Mouse (Mus musculus): ENCODE data around the gene Mogs. TPM values are rescaled to one million over a fixed set of nuclear protein-coding genes. Genes with fewer than 3 reads are reported as not detected.

The Mogs gene
- polyA plus RNA-seq, 1 experiment from 2014 or later: 24.7 TPM

- peak overlapping the region; percentile 92 for H3K4me3 ChIP-seq
- no peaks in the 10 kb centered on the region for H3K9me3 ChIP-seq
- peak; percentile 91 for ATAC-seq (replicated peaks)
- peak overlapping the region; percentile 95 for H3K27ac ChIP-seq
- peak overlapping the region; percentile 95 for H3K4me2 ChIP-seq
- H3K27me3 ChIP-seq (replicated peaks): peaks cover 47% of the 10 kb centered on the region
- H3K9ac ChIP-seq: peak overlapping the region; percentile 88
- H3K36me3 ChIP-seq (replicated peaks): 0 out of 2 replicates have a peak, but pooled peaks cover 9% of the 10 kb centered on the region
- WGBS: 0% methylated on average over 46 of the region's 46 CpGs
- H3K4me1 ChIP-seq: peaks cover 26% of the 10 kb centered on the region
These were observed 36.9 kb upstream of the Mogs start for GRCm38 (mm10) chr6:83078324-83078858.

GRCm38 (mm10) chr6:83080210-83080609 is 35.1 kb upstream of the Mogs start:
- 0 out of 2 replicates have a peak, but pooled peaks cover 9% of the 10 kb centered on the region for H3K36me3 ChIP-seq (replicated peaks)
- H3K4me1 ChIP-seq: peaks cover 29% of the 10 kb centered on the region
- H3K27ac ChIP-seq: no peak overlapping the region
- ATAC-seq (replicated peaks): no peak
- no peaks in the 10 kb centered on the region for H3K9me3 ChIP-seq
- H3K9ac ChIP-seq: no peak overlapping the region
- no peak overlapping the region for H3K4me3 ChIP-seq
- H3K27me3 ChIP-seq (replicated peaks): peaks cover 47% of the 10 kb centered on the region
- no peak overlapping the region for H3K4me2 ChIP-seq
- 92% methylated on average over 5 of the region's 5 CpGs for WGBS

- Histone ChIP-seq H3K9ac (no peak overlapping the region), H3K27ac (no peak overlapping the region), H3K27me3 (replicated peaks) (peaks cover 66% of the 10 kb centered on the region), H3K4me1 (peaks cover 30% of the 10 kb centered on the region), H3K4me2 (no peak overlapping the region), H3K4me3 (no peak overlapping the region), H3K9me3 (no peaks in the 10 kb centered on the region), H3K36me3 (replicated peaks) (0 out of 2 replicates have a peak, but pooled peaks cover 9% of the 10 kb centered on the region)
- no peak for ATAC-seq (replicated peaks)
- 12% methylated on average over 5 of the region's 5 CpGs for WGBS
These were observed 31.8 kb upstream of the Mogs start for GRCm38 (mm10) chr6:83083497-83083896.

GRCm38 (mm10) chr6:83084477-83084876 is 30.8 kb upstream of the Mogs start:
- Histone ChIP-seq H3K4me2 (no peak overlapping the region), H3K27me3 (replicated peaks) (peaks cover 74% of the 10 kb centered on the region), H3K36me3 (replicated peaks) (0 out of 2 replicates have a peak, but pooled peaks cover 9% of the 10 kb centered on the region), H3K4me3 (no peak overlapping the region), H3K9ac (no peak overlapping the region), H3K4me1 (peaks cover 23% of the 10 kb centered on the region), H3K9me3 (no peaks in the 10 kb centered on the region), H3K27ac (no peak overlapping the region)
- 4% methylated on average over 6 of the region's 6 CpGs for WGBS
- no peak for ATAC-seq (replicated peaks)

DNA sequence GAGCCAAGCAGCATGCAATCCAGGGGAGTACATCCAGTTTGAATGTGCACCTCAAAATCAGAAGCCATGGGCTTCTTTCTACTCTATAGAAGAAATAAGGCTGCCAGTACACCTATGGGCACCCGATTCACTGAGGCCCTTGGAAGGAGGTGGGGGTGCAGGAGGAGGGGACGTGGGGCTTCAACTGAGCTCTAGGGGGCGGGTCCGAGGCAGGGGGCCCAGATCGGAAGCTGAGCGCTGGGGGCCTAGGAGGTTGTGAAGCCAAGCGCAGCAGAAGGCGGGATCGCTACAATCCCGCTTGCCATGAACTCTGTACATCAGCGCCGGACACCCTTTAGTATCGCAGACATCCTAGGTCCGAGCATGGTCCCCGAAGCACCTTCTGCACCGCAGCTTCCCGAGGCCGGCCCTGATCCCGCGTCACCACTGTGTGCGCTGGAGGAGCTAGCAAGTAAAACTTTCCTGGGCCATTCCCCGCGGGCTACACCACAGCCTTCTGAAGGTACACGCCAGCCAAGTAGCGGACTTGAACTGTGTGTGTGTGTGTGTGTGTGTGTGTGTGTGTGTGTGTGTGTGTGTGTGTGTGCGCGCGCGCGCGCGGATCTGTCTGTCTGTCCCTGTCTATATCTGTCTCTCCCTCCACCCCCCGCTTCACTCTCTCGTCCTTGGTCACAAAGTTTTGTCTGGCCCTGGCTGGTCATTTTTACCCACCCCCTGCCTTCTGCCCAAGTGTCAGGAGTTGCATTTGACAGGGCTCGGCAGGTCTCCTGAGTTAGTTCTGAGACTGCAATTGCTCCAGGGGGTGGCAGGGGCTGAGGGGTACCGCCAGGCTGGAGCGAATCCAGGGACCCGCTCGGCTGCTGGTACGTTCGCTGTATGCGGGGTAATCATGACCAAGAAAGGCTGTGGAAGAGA is 28.9 kb upstream of the Mogs start, which contains the start of gene Lbx2:
Gene Lbx2 (plus strand): TSS at position 247 of the 915 bp plus-strand sequence.
- Histone ChIP-seq H3K36me3 (replicated peaks) (no peaks in the 10 kb centered on the region), H3K9ac (no peak within 1 kb of the TSS), H3K4me2 (peak within 1 kb of the TSS; percentile 13), H3K27me3 (replicated peaks) (peaks cover 90% of the 10 kb centered on the region), H3K4me3 (0 out of 2 replicates have a peak within 1 kb of the TSS, but pooled peaks have one; percentile 1), H3K9me3 (no peaks in the 10 kb centered on the region), H3K27ac (no peak within 1 kb of the TSS), H3K4me1 (peaks cover 14% of the 10 kb centered on the region; the same call in 1 of the 2 replicates)
- WGBS: 4% methylated on average over 42 of the region's 42 CpGs
- ATAC-seq (replicated peaks): no peak

GRCm38 (mm10) chr6:83087205-83087925 is 27.9 kb upstream of the Mogs start:
- no peak overlapping the region for H3K9ac ChIP-seq
- H3K36me3 ChIP-seq (replicated peaks): no peaks in the 10 kb centered on the region
- WGBS: 1% methylated on average over 47 of the region's 47 CpGs
- peaks cover 14% of the 10 kb centered on the region; the same call in 1 of the 2 replicates for H3K4me1 ChIP-seq
- 0 out of 2 replicates have a peak overlapping the region, but pooled peaks have one; percentile 1 for H3K4me3 ChIP-seq
- no peak overlapping the region for H3K27ac ChIP-seq
- H3K9me3 ChIP-seq: no peaks in the 10 kb centered on the region
- H3K4me2 ChIP-seq: peak overlapping the region; percentile 13; the same call in 1 of the 2 replicates
- no peak for ATAC-seq (replicated peaks)
- peaks cover 84% of the 10 kb centered on the region for H3K27me3 ChIP-seq (replicated peaks)

DNA sequence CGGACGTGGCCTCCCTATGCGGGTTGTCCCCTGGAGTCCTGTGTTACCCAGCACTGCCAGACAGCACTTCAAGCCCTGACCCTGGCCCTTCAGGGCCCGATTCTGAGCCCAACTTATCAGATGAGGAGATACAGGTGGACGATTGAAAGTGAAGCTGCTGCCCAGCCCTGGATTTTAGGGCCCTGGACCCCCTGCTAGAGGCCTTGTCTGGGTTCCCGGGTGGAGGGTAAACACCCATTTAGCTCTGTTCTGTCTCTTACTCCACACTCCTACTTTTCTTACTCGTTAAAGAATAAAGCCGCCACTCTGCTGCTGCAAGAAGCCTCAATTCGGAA is 27.4 kb upstream of the Mogs start:
- Histone ChIP-seq H3K4me2 (no peak overlapping the region; the same call in 1 of the 2 replicates), H3K36me3 (replicated peaks) (no peaks in the 10 kb centered on the region), H3K4me3 (0 out of 2 replicates have a peak overlapping the region, but pooled peaks have one; percentile 1), H3K4me1 (peaks cover 14% of the 10 kb centered on the region; the same call in 1 of the 2 replicates), H3K27me3 (replicated peaks) (peaks cover 83% of the 10 kb centered on the region), H3K9ac (no peak overlapping the region), H3K27ac (no peak overlapping the region), H3K9me3 (no peaks in the 10 kb centered on the region)
- no peak for ATAC-seq (replicated peaks)
- WGBS: 4% methylated on average over 9 of the region's 9 CpGs

DNA sequence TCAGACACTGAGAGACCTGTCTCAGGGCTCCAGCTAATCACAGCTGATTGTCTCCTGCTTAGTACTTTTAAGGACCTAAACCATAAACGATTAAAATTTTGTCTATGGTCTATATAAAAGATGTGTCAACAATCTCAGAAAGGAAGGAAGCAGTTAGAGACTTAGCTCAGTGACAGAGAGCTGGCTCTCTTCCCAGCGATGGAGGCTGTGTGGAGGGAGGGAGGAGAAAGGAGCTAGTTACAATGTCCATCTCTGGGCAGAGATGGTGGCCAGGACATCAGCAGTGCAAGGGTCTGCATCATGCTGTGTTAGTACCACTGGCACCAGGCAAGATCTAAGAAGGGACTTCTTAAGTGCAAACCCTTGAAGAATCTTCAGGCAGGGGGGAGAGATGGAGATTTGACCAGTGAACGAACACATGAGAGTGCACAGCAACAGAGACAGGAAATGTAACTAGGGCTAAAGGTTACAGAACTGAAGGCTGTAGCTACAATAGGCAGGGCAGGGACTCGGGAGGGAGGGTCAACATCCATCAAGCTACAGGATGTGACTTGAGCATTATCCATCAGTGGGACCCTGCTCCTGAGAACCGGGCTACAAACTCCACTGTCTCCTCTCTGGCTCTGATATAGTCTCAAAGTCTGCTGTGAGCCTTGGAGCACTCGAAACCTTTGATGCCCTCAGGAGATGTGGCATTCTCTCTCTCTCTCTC is 22.7 kb upstream of the Mogs start:
- peaks cover 2% of the 10 kb centered on the region; the same call in 1 of the 2 replicates for H3K4me1 ChIP-seq
- peaks cover 40% of the 10 kb centered on the region for H3K27me3 ChIP-seq (replicated peaks)
- no peak for ATAC-seq (replicated peaks)
- 45% methylated on average over 6 of the region's 6 CpGs for whole genome bisulfite sequencing
- H3K9ac ChIP-seq: no peak overlapping the region
- H3K4me2 ChIP-seq: no peak overlapping the region
- H3K27ac ChIP-seq: no peak overlapping the region
- H3K36me3 ChIP-seq (replicated peaks): no peaks in the 10 kb centered on the region
- no peaks in the 10 kb centered on the region for H3K9me3 ChIP-seq
- H3K4me3 ChIP-seq: no peak overlapping the region

DNA sequence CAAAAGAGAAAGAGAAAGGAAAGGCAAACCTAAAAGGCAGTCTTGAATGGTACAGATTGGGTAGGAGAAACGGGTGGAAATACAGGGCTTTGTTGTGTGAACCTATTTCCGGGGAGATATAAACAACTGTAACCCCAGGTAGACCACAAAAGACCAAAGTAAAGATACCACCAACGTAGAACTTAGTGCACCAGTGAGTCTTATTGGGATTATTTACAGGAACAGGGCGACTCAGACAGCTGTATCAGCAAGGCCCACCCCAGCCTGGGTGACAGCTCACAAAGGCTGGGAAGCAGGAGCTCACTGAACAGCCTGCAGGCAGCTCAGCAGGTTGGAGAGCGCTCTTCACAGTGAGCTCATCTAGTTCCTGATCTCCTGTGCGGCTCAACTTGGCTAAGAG is 19.3 kb upstream of the Mogs start:
- Histone ChIP-seq H3K27ac (no peak overlapping the region), H3K4me2 (no peak overlapping the region), H3K9ac (no peak overlapping the region), H3K4me1 (peaks cover 3% of the 10 kb centered on the region; the same call in 1 of the 2 replicates), H3K4me3 (no peak overlapping the region), H3K27me3 (replicated peaks) (peaks cover 8% of the 10 kb centered on the region), H3K9me3 (no peaks in the 10 kb centered on the region), H3K36me3 (replicated peaks) (no peaks in the 10 kb centered on the region)
- ATAC-seq (replicated peaks): no peak
- WGBS: 39% methylated on average over 6 of the region's 6 CpGs

DNA sequence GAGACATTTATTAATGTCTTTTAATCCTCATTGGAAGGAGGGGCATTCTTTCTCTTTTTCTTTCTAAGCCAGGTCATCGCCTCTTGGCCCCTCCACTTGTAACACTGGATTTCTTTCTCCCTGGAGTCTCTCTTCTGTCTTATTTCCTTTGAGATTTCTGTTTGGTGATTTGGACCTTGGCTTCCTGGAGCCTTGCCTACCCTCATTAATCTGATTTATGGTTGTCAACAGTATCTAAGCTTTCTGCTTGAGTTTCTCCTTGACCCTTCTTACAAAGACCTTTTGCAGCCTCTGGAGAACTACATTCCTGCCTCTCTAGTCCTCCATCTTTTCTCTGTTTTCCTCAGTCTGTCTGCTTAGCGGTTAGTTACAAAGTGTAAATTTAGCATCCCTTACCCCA is 16.9 kb upstream of the Mogs start:
- H3K27ac ChIP-seq: no peak overlapping the region
- peaks cover 18% of the 10 kb centered on the region for H3K4me1 ChIP-seq
- H3K4me2 ChIP-seq: no peak overlapping the region
- no peak for ATAC-seq (replicated peaks)
- WGBS: 71% methylated on average over 2 of the region's 2 CpGs
- no peaks in the 10 kb centered on the region for H3K36me3 ChIP-seq (replicated peaks)
- H3K4me3 ChIP-seq: no peak overlapping the region
- H3K9me3 ChIP-seq: no peaks in the 10 kb centered on the region
- no peak overlapping the region for H3K9ac ChIP-seq
- H3K27me3 ChIP-seq (replicated peaks): no peaks in the 10 kb centered on the region; the same call in 1 of the 2 replicates

- ATAC-seq (replicated peaks): peak; percentile 92
- no peaks in the 10 kb centered on the region for H3K27me3 ChIP-seq (replicated peaks)
- H3K4me1 ChIP-seq: peaks cover 21% of the 10 kb centered on the region
- H3K9ac ChIP-seq: peak within 1 kb of the TSS; percentile 70
- peak within 1 kb of the TSS; percentile 69 for H3K4me3 ChIP-seq
- peak within 1 kb of the TSS; percentile 93 for H3K4me2 ChIP-seq
- H3K36me3 ChIP-seq (replicated peaks): 0 out of 2 replicates have a peak, but pooled peaks cover 2% of the 10 kb centered on the region
- peak within 1 kb of the TSS; percentile 88 for H3K27ac ChIP-seq
- H3K9me3 ChIP-seq: no peaks in the 10 kb centered on the region
- under 1% methylated on average over 25 of the region's 25 CpGs for WGBS
These were observed 14.0 kb upstream of the Mogs start, which contains the start of the genes Ccdc142 and Gm42688 for GRCm38 (mm10) chr6:83101316-83101687. TSS of gene Ccdc142 (plus strand) at chr6:83101601. TSS of gene Gm42688 (plus strand) at chr6:83101617.
